Mouse (Mus musculus) right cerebral cortex, postnatal 25 days (tissue): ENCODE measurements around the gene Tatdn3.

Experiments used
- DNase-seq: peaks from one replicate; pipeline ENCODE4 v3.0.0; 2022

The Tatdn3 gene

GRCm38 (mm10) chr1:191062781-191063485, at the start of gene Tatdn3, which contains the start of gene Nsl1:
TSS of gene Tatdn3 (minus strand) at chr1:191062932.
TSS of gene Nsl1 (plus strand) at chr1:191063012.
- peak; percentile 90 for DNase-seq

- DNase-seq, result no peak
These were observed 48.4 kb upstream of the Tatdn3 start for GRCm38 (mm10) chr1:191111146-191111545.

GRCm38 (mm10) chr1:191109907-191110306, 47.2 kb upstream of the Tatdn3 start:
- DNase-seq, result no peak

GRCm38 (mm10) chr1:191107306-191107705, 44.6 kb upstream of the Tatdn3 start:
- no peak for DNase-seq

GRCm38 (mm10) chr1:191105246-191105645, 42.5 kb upstream of the Tatdn3 start:
- no peak for DNase-seq

GRCm38 (mm10) chr1:191102730-191103370, 40.1 kb upstream of the Tatdn3 start:
- DNase-seq, result no peak

GRCm38 (mm10) chr1:191099772-191100291, 37.1 kb upstream of the Tatdn3 start:
- DNase-seq, result no peak

GRCm38 (mm10) chr1:191099114-191099513, 36.4 kb upstream of the Tatdn3 start:
- DNase-seq, result no peak

- DNase-seq, result no peak
These were observed 35.3 kb upstream of the Tatdn3 start, which contains the start of gene Batf3 for GRCm38 (mm10) chr1:191097802-191098747. TSS of gene Batf3 (plus strand) at chr1:191097847.

- no peak for DNase-seq
These were observed 34.3 kb upstream of the Tatdn3 start for GRCm38 (mm10) chr1:191096871-191097681.

- no peak for DNase-seq
These were observed 32.3 kb upstream of the Tatdn3 start for GRCm38 (mm10) chr1:191095019-191095418.

- peak; percentile 49 for DNase-seq
These were observed 30.8 kb upstream of the Tatdn3 start for GRCm38 (mm10) chr1:191093578-191093977.

GRCm38 (mm10) chr1:191092050-191092449, 29.3 kb upstream of the Tatdn3 start:
- DNase-seq, result no peak

- no peak for DNase-seq
These were observed 26.6 kb upstream of the Tatdn3 start for GRCm38 (mm10) chr1:191089355-191089754.

- DNase-seq, result no peak
These were observed 25.2 kb upstream of the Tatdn3 start for GRCm38 (mm10) chr1:191087955-191088354.

GRCm38 (mm10) chr1:191086960-191087359, 24.2 kb upstream of the Tatdn3 start:
- no peak for DNase-seq

- no peak for DNase-seq
These were observed 23.7 kb upstream of the Tatdn3 start for GRCm38 (mm10) chr1:191086304-191086878.

- no peak for DNase-seq
These were observed 22.9 kb upstream of the Tatdn3 start for GRCm38 (mm10) chr1:191085597-191085996.

- no peak for DNase-seq
These were observed 22.3 kb upstream of the Tatdn3 start for GRCm38 (mm10) chr1:191084951-191085559.

GRCm38 (mm10) chr1:191083230-191083629, 20.5 kb upstream of the Tatdn3 start:
- DNase-seq, result no peak

GRCm38 (mm10) chr1:191075199-191075883, 12.6 kb upstream of the Tatdn3 start:
- peak; percentile 35 for DNase-seq
